Mouse (Mus musculus) lung, embryonic 14.5 days (tissue): ENCODE results near the gene Gm28230. TPM values are rescaled to one million over a fixed set of nuclear protein-coding genes. Genes with fewer than 3 reads are reported as not detected.

ENCODE experiments used
- ATAC-seq: fragments of 200-750 bp; cut with Nextera tagmentation; 2 replicates; pipeline ENCODE4 v1.8.0; 2017; ENCODE audit warnings: mild to moderate bottlenecking, moderate TSS enrichment, moderate library complexity; ENCODE audit not compliant: insufficient read depth
- DNase-seq: peaks from one replicate; pipeline ENCODE4 v3.0.0-alpha.2; 2015
- H3K27ac ChIP-seq: fragments of 300-500 bp; sonication (generic); 2 replicates; pipeline ENCODE4 v1.5.1; 2014; ENCODE audit warnings: low read depth, mild to moderate bottlenecking, moderate library complexity
- H3K27me3 ChIP-seq: fragments of 300-500 bp; sonication (generic); 2 replicates; pipeline ENCODE4 v1.6.1; 2014; ENCODE audit warnings: low read length, control low read depth; ENCODE audit not compliant: insufficient read depth
- H3K36me3 ChIP-seq: fragments of 300-500 bp; sonication (generic); 2 replicates; pipeline ENCODE4 v1.6.1; 2014; ENCODE audit warnings: control low read depth; ENCODE audit not compliant: insufficient read depth
- H3K4me1 ChIP-seq: fragments of 300-500 bp; sonication (generic); 2 replicates; pipeline ENCODE4 v1.6.1; 2014; ENCODE audit warnings: antibody characterized with exemption, control low read depth; ENCODE audit not compliant: insufficient read depth
- H3K4me2 ChIP-seq: fragments of 300-500 bp; sonication (generic); 2 replicates; pipeline ENCODE4 v1.6.1; 2014; ENCODE audit warnings: mild to moderate bottlenecking
- H3K4me3 ChIP-seq: fragments of 300-500 bp; sonication (generic); 2 replicates; pipeline ENCODE4 v1.5.1; 2014; ENCODE audit warnings: low read depth, low read length
- H3K9ac ChIP-seq: fragments of 300-500 bp; sonication (generic); 2 replicates; pipeline ENCODE4 v1.6.1; 2014
- H3K9me3 ChIP-seq: fragments of 300-500 bp; sonication (generic); 2 replicates; pipeline ENCODE4 v1.6.1; 2016; ENCODE audit warnings: low read depth, low read length, control low read depth
- CTCF ChIP-seq: IDR thresholded peaks from 2 replicates; pipeline ENCODE4 v1.5.1; 2016; ENCODE audit warnings: antibody characterized with exemption, low read depth
- WGBS: fragments of 180-500 bp; shearing (Covaris S2); extraction: QIAGEN DNeasy Blood & Tissue Kit; methylation state at CpG from one replicate; pipeline ENCODE4 v1.1.7; 2014; 5-methylcytosine and 5-hydroxymethylcytosine counted together
- polyA plus RNA-seq: library from polyadenylated mRNA; unstranded; fragments of >200 nt; fragmentation: Nextera tagmentation; extraction: Ambion mirVana; gene quantifications from 2 replicates; pipeline ENCODE4 v1.2.1, GENCODE M21; 2014

Gene Gm28230
- polyA plus RNA-seq, 1 experiment from 2014 or later, result not detected

GRCm38 (mm10) chr2:74705467-74706089 is 20.9 kb upstream of the Gm28230 start:
- no peak for TF ChIP-seq CTCF
- H3K4me2 ChIP-seq, result peak overlapping the region; percentile 75
- no peaks in the 10 kb centered on the region for H3K4me1 ChIP-seq
- H3K27ac ChIP-seq, result no peak overlapping the region
- H3K4me3 ChIP-seq, result peak overlapping the region; percentile 42
- ATAC-seq (0 out of 2 replicates have a peak, but pooled peaks have one; percentile 44), DNase-seq (no peak)
- H3K9ac ChIP-seq, result peak overlapping the region; percentile 36; the same call in 1 of the 2 replicates
- no peaks in the 10 kb centered on the region for H3K9me3 ChIP-seq
- under 1% methylated on average over 83 of the region's 85 CpGs for WGBS
- H3K36me3 ChIP-seq, result no peaks in the 10 kb centered on the region
- H3K27me3 ChIP-seq, result peaks cover 96% of the 10 kb centered on the region

GRCm38 (mm10) chr2:74706393-74706960 is 20.1 kb upstream of the Gm28230 start:
- WGBS, result 1% methylated on average over 13 of the region's 13 CpGs
- H3K4me3 ChIP-seq, result peak overlapping the region; percentile 42; the same call in 1 of the 2 replicates
- DNase-seq (no peak), ATAC-seq (no peak)
- no peak overlapping the region for H3K9ac ChIP-seq
- H3K36me3 ChIP-seq, result no peaks in the 10 kb centered on the region
- no peak for TF ChIP-seq CTCF
- H3K27ac ChIP-seq, result no peak overlapping the region
- H3K4me2 ChIP-seq, result no peak overlapping the region
- H3K9me3 ChIP-seq, result no peaks in the 10 kb centered on the region
- peaks cover 95% of the 10 kb centered on the region for H3K27me3 ChIP-seq
- no peaks in the 10 kb centered on the region for H3K4me1 ChIP-seq

DNA sequence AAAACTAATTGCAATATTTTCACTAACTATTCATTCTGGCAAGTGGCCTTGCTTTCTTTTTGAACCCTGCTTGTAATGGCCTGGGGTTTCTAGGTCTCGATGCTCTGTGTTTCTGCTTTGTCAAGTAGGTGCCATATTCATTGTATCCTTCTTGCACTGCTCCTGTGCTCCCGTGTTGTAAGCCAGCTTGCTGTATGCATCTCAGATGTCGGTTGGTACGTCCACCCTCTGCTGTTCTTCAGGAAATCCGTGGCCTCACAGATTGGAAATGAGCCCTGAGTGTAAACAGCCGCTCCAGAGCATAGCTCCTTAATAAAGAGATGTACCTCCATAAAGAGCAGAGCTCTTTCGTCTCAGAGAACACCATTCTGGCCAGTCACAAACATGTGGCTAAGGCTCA is 18.9 kb upstream of the Gm28230 start:
- H3K4me2 ChIP-seq, result no peak overlapping the region
- ATAC-seq (no peak), DNase-seq (no peak)
- 12% methylated on average over 7 of the region's 7 CpGs for WGBS
- no peak for TF ChIP-seq CTCF
- H3K4me3 ChIP-seq, result no peak overlapping the region
- H3K9ac ChIP-seq, result no peak overlapping the region
- H3K36me3 ChIP-seq, result no peaks in the 10 kb centered on the region
- H3K27me3 ChIP-seq, result peaks cover 95% of the 10 kb centered on the region
- H3K9me3 ChIP-seq, result no peaks in the 10 kb centered on the region
- H3K4me1 ChIP-seq, result no peaks in the 10 kb centered on the region
- H3K27ac ChIP-seq, result no peak overlapping the region

DNA sequence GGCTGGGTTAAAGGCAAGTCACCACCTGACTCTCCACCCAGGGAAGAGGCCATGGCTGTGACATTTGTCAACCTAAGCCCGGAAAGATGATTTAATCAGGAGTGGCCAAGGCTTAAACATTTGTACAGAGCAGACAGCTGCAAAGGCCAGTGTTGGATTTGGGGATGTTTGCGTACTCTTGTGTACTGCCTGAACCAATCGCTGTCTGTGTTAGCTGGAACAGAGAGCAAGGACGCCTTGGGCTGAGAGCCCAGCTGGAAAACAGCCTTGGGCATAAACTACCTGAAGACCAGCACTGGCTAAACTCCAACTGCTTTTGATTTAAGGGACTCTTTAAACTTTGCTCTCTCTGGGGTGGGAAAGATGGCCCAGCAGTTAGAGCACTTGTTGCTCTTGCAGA is 17.9 kb upstream of the Gm28230 start:
- H3K4me1 ChIP-seq, result no peaks in the 10 kb centered on the region
- no peaks in the 10 kb centered on the region for H3K36me3 ChIP-seq
- H3K4me2 ChIP-seq, result no peak overlapping the region
- no peaks in the 10 kb centered on the region for H3K9me3 ChIP-seq
- WGBS, result 9% methylated on average over 4 of the region's 4 CpGs
- ATAC-seq (no peak), DNase-seq (no peak)
- TF ChIP-seq CTCF, result no peak
- H3K27me3 ChIP-seq, result peaks cover 95% of the 10 kb centered on the region
- H3K27ac ChIP-seq, result no peak overlapping the region
- no peak overlapping the region for H3K4me3 ChIP-seq
- no peak overlapping the region for H3K9ac ChIP-seq

- H3K4me2 ChIP-seq, result no peak overlapping the region
- H3K9ac ChIP-seq, result no peak overlapping the region
- TF ChIP-seq CTCF, result no peak
- no peaks in the 10 kb centered on the region for H3K9me3 ChIP-seq
- ATAC-seq (no peak), DNase-seq (no peak)
- no peaks in the 10 kb centered on the region for H3K4me1 ChIP-seq
- H3K4me3 ChIP-seq, result no peak overlapping the region
- no peak overlapping the region for H3K27ac ChIP-seq
- WGBS, result 5% methylated on average over 5 of the region's 5 CpGs
- H3K36me3 ChIP-seq, result no peaks in the 10 kb centered on the region
- peaks cover 95% of the 10 kb centered on the region for H3K27me3 ChIP-seq
Measured at GRCm38 (mm10) chr2:74709465-74710419, 16.8 kb upstream of the Gm28230 start.

DNA sequence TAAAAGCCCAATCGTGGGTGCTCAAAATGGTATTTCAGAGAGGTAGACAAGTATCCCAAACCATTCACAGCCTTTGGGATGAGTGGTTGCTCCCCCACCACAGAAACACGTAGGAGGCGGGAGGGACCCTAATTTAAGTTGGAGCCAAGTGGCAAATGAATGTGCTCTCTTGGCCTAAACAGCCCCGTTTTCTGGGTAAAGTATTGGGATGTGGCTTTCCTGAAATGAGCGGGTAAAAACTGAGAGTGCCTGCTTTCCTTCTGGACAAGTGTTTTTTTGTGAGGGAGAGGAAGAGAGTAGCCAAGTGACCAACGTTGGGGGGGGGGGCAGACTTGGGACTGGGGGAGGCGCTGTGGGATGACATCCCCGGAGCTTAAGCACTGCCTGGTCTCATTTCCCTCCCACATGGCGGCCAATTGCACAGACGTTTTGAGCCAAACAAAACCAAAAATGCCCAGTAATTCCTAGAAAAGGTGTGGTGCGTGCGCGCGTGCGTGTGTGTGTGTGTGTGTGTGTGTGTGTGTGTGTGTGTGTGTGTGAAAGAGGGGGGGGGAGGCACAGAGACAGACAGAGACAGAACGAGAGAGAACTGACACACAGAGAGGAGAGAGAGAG is 15.5 kb upstream of the Gm28230 start:
- Histone ChIP-seq H3K9ac (no peak overlapping the region), H3K27me3 (peaks cover 98% of the 10 kb centered on the region), H3K4me1 (no peaks in the 10 kb centered on the region), H3K36me3 (no peaks in the 10 kb centered on the region), H3K27ac (no peak overlapping the region), H3K4me3 (peak overlapping the region; percentile 37; the same call in 1 of the 2 replicates), H3K9me3 (no peaks in the 10 kb centered on the region), H3K4me2 (no peak overlapping the region)
- no peak for DNase-seq
- TF ChIP-seq CTCF, result no peak
- WGBS, result 1% methylated on average over 16 of the region's 16 CpGs
- no peak for ATAC-seq
